Mouse (Mus musculus): ENCODE results near the gene Plgrkt. TPM values are rescaled to one million over a fixed set of nuclear protein-coding genes. Genes with fewer than 3 reads are reported as not detected.

The Plgrkt gene
- polyA plus RNA-seq, 1 experiment from 2014 or later: 147 TPM

- Histone ChIP-seq H3K27ac (ENCODE audit: low read depth, low read length) (no peak overlapping the region), H3K9me3 (ENCODE audit: control insufficient read depth) (no peaks in the 10 kb centered on the region), H3K4me1 (replicated peaks; ENCODE audit: control insufficient read depth, insufficient read depth, low read length) (peaks cover 5% of the 10 kb centered on the region; the same call in 1 of the 2 replicates), H3K27me3 (replicated peaks; ENCODE audit: control insufficient read depth, insufficient read depth, low read length) (no peaks in the 10 kb centered on the region), H3K9ac (ENCODE audit: low read depth, low read length) (no peak overlapping the region), H3K4me3 (ENCODE audit: low read depth, low read length) (no peak overlapping the region), H3K36me3 (ENCODE audit: control insufficient read depth, insufficient read depth) (no peaks in the 10 kb centered on the region), H3K4me2 (replicated peaks; ENCODE audit: low read depth) (no peak overlapping the region)
- 79% methylated on average over 3 of the region's 3 CpGs for WGBS
- ATAC-seq: no peak
- no peak for TF ChIP-seq CTCF (IDR thresholded peaks at IDR 0.05; ENCODE audit: low read depth)
These were observed 1.6 kb upstream of the Plgrkt start for GRCm38 (mm10) chr19:29368671-29369309.

GRCm38 (mm10) chr19:29368041-29368440 lies 851 bp upstream of the Plgrkt start:
- no peak for ATAC-seq
- no peak overlapping the region for H3K9ac ChIP-seq (ENCODE audit: low read depth, low read length)
- no peaks in the 10 kb centered on the region for H3K27me3 ChIP-seq (replicated peaks; ENCODE audit: control insufficient read depth, insufficient read depth, low read length)
- WGBS: 86% methylated on average over 2 of the region's 2 CpGs
- no peak overlapping the region for H3K4me2 ChIP-seq (replicated peaks; ENCODE audit: low read depth)
- H3K36me3 ChIP-seq (ENCODE audit: control insufficient read depth, insufficient read depth): no peaks in the 10 kb centered on the region
- H3K4me1 ChIP-seq (replicated peaks; ENCODE audit: control insufficient read depth, insufficient read depth, low read length): peaks cover 5% of the 10 kb centered on the region; the same call in 1 of the 2 replicates
- TF ChIP-seq CTCF (IDR thresholded peaks at IDR 0.05; ENCODE audit: low read depth): no peak
- H3K27ac ChIP-seq (ENCODE audit: low read depth, low read length): no peak overlapping the region
- H3K4me3 ChIP-seq (ENCODE audit: low read depth, low read length): no peak overlapping the region
- H3K9me3 ChIP-seq (ENCODE audit: control insufficient read depth): no peaks in the 10 kb centered on the region

- no peaks in the 10 kb centered on the region for H3K27me3 ChIP-seq (replicated peaks; ENCODE audit: control insufficient read depth, insufficient read depth, low read length)
- H3K4me2 ChIP-seq (replicated peaks; ENCODE audit: low read depth): peak overlapping the region; percentile 75
- H3K9ac ChIP-seq (ENCODE audit: low read depth, low read length): peak overlapping the region; percentile 43; the same call in 1 of the 2 replicates
- H3K27ac ChIP-seq (ENCODE audit: low read depth, low read length): peak overlapping the region; percentile 61
- no peak for TF ChIP-seq CTCF (IDR thresholded peaks at IDR 0.05; ENCODE audit: low read depth)
- no peaks in the 10 kb centered on the region for H3K4me1 ChIP-seq (replicated peaks; ENCODE audit: control insufficient read depth, insufficient read depth, low read length)
- no peaks in the 10 kb centered on the region for H3K36me3 ChIP-seq (ENCODE audit: control insufficient read depth, insufficient read depth)
- 60% methylated on average over 20 of the region's 20 CpGs for WGBS
- ATAC-seq: no peak
- peak overlapping the region; percentile 63 for H3K4me3 ChIP-seq (ENCODE audit: low read depth, low read length)
- H3K9me3 ChIP-seq (ENCODE audit: control insufficient read depth): no peaks in the 10 kb centered on the region
These were observed 793 bp downstream of the Plgrkt start for GRCm38 (mm10) chr19:29366226-29366968.

GRCm38 (mm10) chr19:29365105-29365504 lies 2.1 kb downstream of the Plgrkt start:
- no peak for ATAC-seq
- no peak overlapping the region for H3K27ac ChIP-seq (ENCODE audit: low read depth, low read length)
- no peak overlapping the region for H3K9ac ChIP-seq (ENCODE audit: low read depth, low read length)
- H3K4me1 ChIP-seq (replicated peaks; ENCODE audit: control insufficient read depth, insufficient read depth, low read length): no peaks in the 10 kb centered on the region
- H3K36me3 ChIP-seq (ENCODE audit: control insufficient read depth, insufficient read depth): no peaks in the 10 kb centered on the region
- no peak overlapping the region for H3K4me2 ChIP-seq (replicated peaks; ENCODE audit: low read depth)
- no peak overlapping the region for H3K4me3 ChIP-seq (ENCODE audit: low read depth, low read length)
- TF ChIP-seq CTCF (IDR thresholded peaks at IDR 0.05; ENCODE audit: low read depth): no peak
- H3K9me3 ChIP-seq (ENCODE audit: control insufficient read depth): no peaks in the 10 kb centered on the region
- no peaks in the 10 kb centered on the region for H3K27me3 ChIP-seq (replicated peaks; ENCODE audit: control insufficient read depth, insufficient read depth, low read length)
- 48% methylated on average over 3 of the region's 3 CpGs for WGBS

GRCm38 (mm10) chr19:29364076-29364475 lies 3.1 kb downstream of the Plgrkt start:
- Histone ChIP-seq H3K27ac (ENCODE audit: low read depth, low read length) (no peak overlapping the region), H3K9me3 (ENCODE audit: control insufficient read depth) (no peaks in the 10 kb centered on the region), H3K4me1 (replicated peaks; ENCODE audit: control insufficient read depth, insufficient read depth, low read length) (no peaks in the 10 kb centered on the region), H3K4me2 (replicated peaks; ENCODE audit: low read depth) (no peak overlapping the region), H3K4me3 (ENCODE audit: low read depth, low read length) (no peak overlapping the region), H3K27me3 (replicated peaks; ENCODE audit: control insufficient read depth, insufficient read depth, low read length) (no peaks in the 10 kb centered on the region), H3K36me3 (ENCODE audit: control insufficient read depth, insufficient read depth) (0 out of 2 replicates have a peak, but pooled peaks cover 2% of the 10 kb centered on the region), H3K9ac (ENCODE audit: low read depth, low read length) (no peak overlapping the region)
- WGBS: 78% methylated on average over 5 of the region's 5 CpGs
- TF ChIP-seq CTCF (IDR thresholded peaks at IDR 0.05; ENCODE audit: low read depth): no peak
- no peak for ATAC-seq

- TF ChIP-seq CTCF (IDR thresholded peaks at IDR 0.05; ENCODE audit: low read depth): no peak
- Histone ChIP-seq H3K9me3 (ENCODE audit: control insufficient read depth) (no peaks in the 10 kb centered on the region), H3K36me3 (ENCODE audit: control insufficient read depth, insufficient read depth) (peaks cover 7% of the 10 kb centered on the region; the same call in 1 of the 2 replicates), H3K9ac (ENCODE audit: low read depth, low read length) (no peak overlapping the region), H3K27ac (ENCODE audit: low read depth, low read length) (no peak overlapping the region), H3K4me1 (replicated peaks; ENCODE audit: control insufficient read depth, insufficient read depth, low read length) (no peaks in the 10 kb centered on the region), H3K27me3 (replicated peaks; ENCODE audit: control insufficient read depth, insufficient read depth, low read length) (no peaks in the 10 kb centered on the region), H3K4me2 (replicated peaks; ENCODE audit: low read depth) (no peak overlapping the region), H3K4me3 (ENCODE audit: low read depth, low read length) (no peak overlapping the region)
- WGBS: 94% methylated on average over 7 of the region's 7 CpGs
- ATAC-seq: no peak
These were observed 3.6 kb downstream of the Plgrkt start for GRCm38 (mm10) chr19:29363557-29363956.
